Mouse (Mus musculus) intestine, embryonic 14.5 days (tissue): ENCODE data around the gene Nalcn. TPM values are rescaled to one million over a fixed set of nuclear protein-coding genes. Genes with fewer than 3 reads are reported as not detected.

ENCODE experiments used
- polyA plus RNA-seq: library from polyadenylated mRNA; unstranded; fragments of >200 nt; fragmentation: Nextera tagmentation; extraction: Ambion mirVana; gene quantifications from 2 replicates; pipeline ENCODE4 v1.2.1, GENCODE M21; 2014

Gene Nalcn
- polyA plus RNA-seq, 1 experiment from 2014 or later = 1.6 TPM

Other genes with a start within 250 kb of the Nalcn start
- 0.15 and 0.35 TPM in 2 replicates for gene Itgbl1, start 32.8 kb upstream of the Nalcn start, polyA plus RNA-seq